Comparison of ENCODE assay signal across 10 mouse cellular contexts in genomic region chr19:24142621-24143061, GRCm38 (mm10).
DNase-seq lines count a peak whose midpoint lies in the region; ATAC-seq lines count a peak whose summit lies in the region.
"Had no signal": no experiment of that assay in that cellular context is flagged by ENCODE, and none has a peak within 500 bp of the region (broad histone marks: within the 10 kb centered on the region; RNA-seq: fewer than 3 reads in every experiment).

No protein-coding gene starts in this region.

- H3K27ac ChIP-seq in hindbrain, embryonic 10.5 days, result peak overlapping the region; percentile 62
- no peak overlapping the region for H3K27ac ChIP-seq in hindbrain, embryonic 11.5 days (ENCODE audit: low read depth, low read length)
- peak overlapping the region; percentile 58 for H3K27ac ChIP-seq in midbrain, embryonic 12.5 days (replicated peaks)
- H3K27ac ChIP-seq in heart, embryonic 10.5 days, result no peak overlapping the region
- H3K27ac ChIP-seq: embryonic facial prominence, embryonic 13.5 days; liver, embryonic 15.5 days had no signal

- no peak overlapping the region for H3K4me3 ChIP-seq in hindbrain, embryonic 10.5 days
- H3K4me3 ChIP-seq in hindbrain, embryonic 11.5 days (ENCODE audit: low read depth, low read length), result no peak overlapping the region
- H3K4me3 ChIP-seq in midbrain, embryonic 12.5 days, result no peak overlapping the region
- H3K4me3 ChIP-seq in heart, embryonic 10.5 days, result no peak overlapping the region
- H3K4me3 ChIP-seq: embryonic facial prominence, embryonic 13.5 days; liver, embryonic 15.5 days had no signal

- peaks cover 17% of the 10 kb centered on the region for H3K36me3 ChIP-seq in hindbrain, embryonic 10.5 days
- H3K36me3 ChIP-seq in hindbrain, embryonic 11.5 days (ENCODE audit: control insufficient read depth, insufficient read depth, low read length), result no peaks in the 10 kb centered on the region
- no peaks in the 10 kb centered on the region for H3K36me3 ChIP-seq in midbrain, embryonic 12.5 days
- peaks cover 27% of the 10 kb centered on the region for H3K36me3 ChIP-seq in heart, embryonic 10.5 days
- H3K36me3 ChIP-seq: embryonic facial prominence, embryonic 13.5 days; liver, embryonic 15.5 days had no signal

- no peak; the same call in 1 of the 2 replicates for ATAC-seq in hindbrain, embryonic 11.5 days (ENCODE audit: low FRiP score)
- ATAC-seq in midbrain, embryonic 12.5 days (ENCODE audit: low FRiP score, low read depth), result peak; percentile 66

- DNase-seq in hindbrain, embryonic 10.5 days (ENCODE audit: low spot score), result no peak
- no peak for DNase-seq in hindbrain, embryonic 11.5 days (ENCODE audit: low spot score)
- peak; percentile 43 to 79 for DNase-seq in layer of hippocampus, adult 18-20 months (ENCODE audit: low spot score in 2 of 2)
- peak; percentile 36 for DNase-seq in testis, postnatal 14 days (ENCODE audit: low spot score)
- DNase-seq in heart, embryonic 10.5 days (ENCODE audit: low spot score), result no peak
- no peak for DNase-seq in spleen, postnatal 14 days (ENCODE audit: low spot score in 2 of 2)
- DNase-seq in urinary bladder, adult 2 months (ENCODE audit: low spot score), result no peak

- WGBS in hindbrain, embryonic 10.5 days, result 80% methylated on average over 12 of the region's 12 CpGs
- 83% methylated on average over 12 of the region's 12 CpGs for WGBS in hindbrain, embryonic 11.5 days
- 67% methylated on average over 12 of the region's 12 CpGs for WGBS in midbrain, embryonic 12.5 days
- WGBS in heart, embryonic 10.5 days, result 81% methylated on average over 12 of the region's 12 CpGs

- no peak overlapping the region for H3K9ac ChIP-seq in hindbrain, embryonic 11.5 days (ENCODE audit: low read depth, low read length)
- H3K9ac ChIP-seq in midbrain, embryonic 12.5 days (replicated peaks), result no peak overlapping the region
- H3K9ac ChIP-seq: embryonic facial prominence, embryonic 13.5 days; liver, embryonic 15.5 days had no signal

- no peaks in the 10 kb centered on the region for H3K27me3 ChIP-seq in hindbrain, embryonic 10.5 days (ENCODE audit: insufficient read depth, poor library complexity, severe bottlenecking)
- H3K27me3 ChIP-seq in hindbrain, embryonic 11.5 days (ENCODE audit: control insufficient read depth, insufficient read depth, low read length), result no peaks in the 10 kb centered on the region
- H3K27me3 ChIP-seq in midbrain, embryonic 12.5 days, result no peaks in the 10 kb centered on the region
- H3K27me3 ChIP-seq in heart, embryonic 10.5 days (ENCODE audit: insufficient read depth, poor library complexity, severe bottlenecking), result no peaks in the 10 kb centered on the region
- H3K27me3 ChIP-seq: embryonic facial prominence, embryonic 13.5 days; liver, embryonic 15.5 days had no signal

- peaks cover 8% of the 10 kb centered on the region; the same call in 1 of the 2 replicates for H3K4me1 ChIP-seq in hindbrain, embryonic 10.5 days (replicated peaks)
- no peaks in the 10 kb centered on the region for H3K4me1 ChIP-seq in hindbrain, embryonic 11.5 days (replicated peaks; ENCODE audit: control insufficient read depth, insufficient read depth, low read length)
- H3K4me1 ChIP-seq in midbrain, embryonic 12.5 days, result peaks cover 18% of the 10 kb centered on the region
- peaks cover 32% of the 10 kb centered on the region for H3K4me1 ChIP-seq in heart, embryonic 10.5 days
- H3K4me1 ChIP-seq: liver, embryonic 15.5 days had no signal

- peaks cover 2% of the 10 kb centered on the region; the same call in 1 of the 2 replicates for H3K9me3 ChIP-seq in hindbrain, embryonic 10.5 days
- no peaks in the 10 kb centered on the region for H3K9me3 ChIP-seq in hindbrain, embryonic 11.5 days (ENCODE audit: control insufficient read depth, low read length)
- no peaks in the 10 kb centered on the region for H3K9me3 ChIP-seq in midbrain, embryonic 12.5 days
- H3K9me3 ChIP-seq in heart, embryonic 10.5 days, result no peaks in the 10 kb centered on the region
- H3K9me3 ChIP-seq: embryonic facial prominence, embryonic 13.5 days; liver, embryonic 15.5 days had no signal

- no peak overlapping the region for H3K4me2 ChIP-seq in hindbrain, embryonic 11.5 days (replicated peaks; ENCODE audit: low read depth, low read length)
- no peak overlapping the region for H3K4me2 ChIP-seq in midbrain, embryonic 12.5 days (replicated peaks)
- H3K4me2 ChIP-seq: embryonic facial prominence, embryonic 13.5 days; liver, embryonic 15.5 days had no signal

Comparison
In these comparisons a context has a peak if more than half of its experiments do, and no peak if none do; other contexts are left out.
1. H3K27ac ChIP-seq: peak in hindbrain, embryonic 10.5 days (single experiment) and midbrain, embryonic 12.5 days (single experiment); none in hindbrain, embryonic 11.5 days (single experiment) and heart, embryonic 10.5 days (single experiment).
2. DNase-seq: peak in layer of hippocampus, adult 18-20 months (2 of 2) and testis, postnatal 14 days (single experiment); none in hindbrain, embryonic 10.5 days (single experiment), hindbrain, embryonic 11.5 days (single experiment), heart, embryonic 10.5 days (single experiment), spleen, postnatal 14 days (0 of 2) and urinary bladder, adult 2 months (single experiment).